Mouse (Mus musculus) kidney, postnatal 10 days (tissue): ENCODE data around the gene Cd69.

Source experiments
- DNase-seq: peaks from one replicate; pipeline ENCODE4 v3.0.0; 2021; ENCODE audit warnings: mixed read lengths

Gene Cd69

DNA sequence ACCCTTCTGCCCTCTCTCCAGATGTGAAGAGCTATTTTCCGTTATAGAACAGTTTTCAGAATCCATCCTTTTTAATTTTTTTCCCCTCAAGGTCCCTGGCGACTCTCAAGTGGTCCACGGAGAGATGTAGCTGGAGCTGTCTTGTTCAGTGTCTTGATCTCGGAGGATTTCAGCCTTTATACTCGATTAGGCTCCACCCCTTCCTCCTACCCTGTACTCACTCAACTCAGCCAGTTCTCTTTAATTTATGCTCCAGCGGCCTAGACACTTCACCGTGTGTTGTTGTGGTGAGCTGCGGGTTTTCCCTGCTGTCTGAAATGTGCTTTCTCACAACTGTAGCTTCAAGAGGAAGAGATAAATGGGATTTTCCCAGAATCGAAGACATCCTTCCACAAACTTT lies at the start of gene Cd69:
Gene Cd69, minus strand, starts transcription at position 217 of the 400 bp plus-strand sequence.
- no peak for DNase-seq

- no peak for DNase-seq
Measured at GRCm38 (mm10) chr6:129319331-129319730, 44.1 kb upstream of the Cd69 start.

- DNase-seq: no peak
Measured at GRCm38 (mm10) chr6:129318395-129318794, 43.2 kb upstream of the Cd69 start.

- no peak for DNase-seq
Measured at GRCm38 (mm10) chr6:129316463-129316862, 41.2 kb upstream of the Cd69 start.

GRCm38 (mm10) chr6:129315698-129316097 lies 40.5 kb upstream of the Cd69 start:
- DNase-seq: no peak

DNA sequence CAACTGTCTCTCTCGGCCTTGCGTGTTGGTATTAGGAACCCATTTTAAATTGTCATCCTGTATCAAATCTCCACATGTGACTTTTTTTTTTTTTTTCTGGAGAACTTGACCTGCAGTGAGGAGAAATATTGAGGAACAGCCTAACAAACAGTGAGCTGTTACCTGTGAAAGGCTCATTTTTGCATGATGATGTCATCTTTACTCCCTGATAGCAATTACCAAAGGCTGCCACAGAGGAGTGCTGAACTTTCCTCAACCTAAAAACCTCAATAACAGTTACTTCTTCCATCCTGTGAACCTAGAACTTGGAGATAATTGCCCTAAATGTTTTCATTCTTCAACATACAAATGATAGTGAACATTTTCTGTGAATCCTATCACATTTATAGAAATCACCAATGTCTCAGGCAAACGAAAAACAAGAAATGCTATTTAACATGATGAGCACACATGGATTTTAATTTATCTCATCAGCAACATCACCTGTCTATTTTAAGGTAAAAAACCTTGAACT lies 39.5 kb upstream of the Cd69 start:
- DNase-seq: no peak

DNA sequence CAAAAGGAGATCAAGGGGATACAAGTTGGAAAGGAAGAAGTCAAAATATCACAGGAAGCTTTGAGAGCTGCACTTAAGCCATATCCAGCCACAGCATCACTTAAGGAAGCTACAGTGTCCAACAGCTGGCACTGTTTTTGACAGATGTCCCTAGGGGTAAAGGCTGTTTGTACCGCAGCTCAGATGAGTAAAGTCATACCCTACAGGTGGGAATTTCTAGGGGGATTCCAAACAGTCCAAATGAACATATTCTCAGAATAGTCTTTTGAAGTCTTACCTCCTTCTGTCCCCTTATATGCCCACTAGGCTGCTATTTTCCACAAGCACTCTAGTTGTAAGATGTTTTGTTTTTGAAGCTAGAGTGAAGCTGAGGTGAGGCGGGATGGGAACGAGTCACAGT lies 37.3 kb upstream of the Cd69 start:
- DNase-seq: no peak

DNA sequence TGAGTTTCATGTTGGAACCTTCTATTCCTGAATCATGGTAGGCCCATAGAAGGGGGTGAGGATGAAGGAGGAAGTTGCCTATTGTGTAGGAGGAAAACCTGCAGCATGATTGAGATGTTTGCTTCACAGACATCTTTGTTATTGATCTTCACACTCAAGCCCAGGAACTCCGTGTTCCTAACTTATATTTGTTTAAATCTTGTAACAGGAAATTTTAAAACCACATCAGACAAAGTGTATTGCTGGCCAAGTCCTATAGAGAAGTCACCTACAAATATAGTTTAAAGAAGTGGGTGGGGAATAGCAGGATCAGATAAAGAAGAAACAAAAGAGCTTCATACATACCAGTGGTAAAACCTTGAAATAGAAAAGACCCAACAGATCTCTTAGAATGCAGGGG lies 28.9 kb upstream of the Cd69 start:
- DNase-seq: no peak

DNA sequence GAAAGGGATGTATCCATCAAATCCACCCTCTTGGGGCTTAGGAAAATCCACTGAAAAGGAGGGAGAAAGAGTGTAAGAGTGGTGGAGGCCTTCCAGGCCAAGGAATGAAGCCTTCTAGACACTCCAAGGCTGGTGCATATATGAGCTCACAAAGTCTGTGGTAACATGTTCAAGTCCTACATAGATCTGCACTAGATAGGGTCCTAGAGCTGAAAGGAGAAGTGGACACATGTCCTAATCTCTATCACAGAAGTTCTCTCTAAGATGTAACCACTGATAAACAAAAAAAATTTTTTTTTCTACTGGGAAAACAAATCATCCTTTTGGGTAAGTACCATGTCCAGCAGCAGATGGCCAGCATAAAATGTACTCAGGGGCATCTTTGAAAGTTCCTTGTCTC lies 13.5 kb upstream of the Cd69 start:
- no peak for DNase-seq

GRCm38 (mm10) chr6:129284384-129285104 lies 9.3 kb upstream of the Cd69 start:
- DNase-seq: no peak

DNA sequence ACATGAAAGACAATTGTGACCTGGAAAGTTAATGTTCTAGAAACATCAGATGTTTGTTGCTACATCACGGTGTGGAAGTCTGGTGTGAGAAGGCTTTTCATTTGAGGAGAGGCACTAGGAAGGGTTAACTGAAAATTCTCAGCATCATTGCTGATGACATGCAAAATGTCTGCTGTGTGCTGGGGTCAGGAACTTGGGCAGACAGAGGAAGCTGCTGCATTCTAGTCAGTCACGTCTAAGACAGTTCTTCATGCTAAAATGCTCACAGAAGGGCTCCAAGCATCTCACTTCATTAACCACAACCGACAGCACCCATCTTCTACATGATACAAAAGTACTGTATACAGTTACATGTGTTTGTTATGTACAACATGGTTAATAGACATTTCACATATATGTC lies 8.0 kb upstream of the Cd69 start:
- DNase-seq: no peak

- no peak for DNase-seq
Measured at GRCm38 (mm10) chr6:129276483-129276882, 1.2 kb upstream of the Cd69 start.

- no peak for DNase-seq
Measured at GRCm38 (mm10) chr6:129275624-129276203, 478 bp upstream of the Cd69 start.

GRCm38 (mm10) chr6:129274476-129274875 lies 760 bp downstream of the Cd69 start:
- no peak for DNase-seq

DNA sequence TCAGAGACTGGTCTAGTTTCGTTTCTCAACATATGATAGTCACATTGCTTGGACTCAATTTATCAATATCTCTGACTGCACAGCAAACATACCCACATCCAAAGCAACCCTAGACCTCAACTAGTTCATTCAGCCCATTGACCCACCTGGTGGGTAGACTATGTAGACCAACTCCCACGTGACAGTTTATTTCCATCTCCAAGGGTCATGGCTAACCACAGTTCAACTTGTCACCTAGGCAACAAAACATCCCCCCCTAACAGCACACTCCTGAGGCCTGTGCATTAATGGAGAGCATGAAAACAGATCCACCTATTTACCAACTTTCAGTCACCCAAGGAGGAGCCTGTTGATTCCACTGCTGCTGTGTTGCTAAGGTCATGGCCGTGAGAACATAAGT lies 1.6 kb downstream of the Cd69 start:
- DNase-seq: no peak

DNA sequence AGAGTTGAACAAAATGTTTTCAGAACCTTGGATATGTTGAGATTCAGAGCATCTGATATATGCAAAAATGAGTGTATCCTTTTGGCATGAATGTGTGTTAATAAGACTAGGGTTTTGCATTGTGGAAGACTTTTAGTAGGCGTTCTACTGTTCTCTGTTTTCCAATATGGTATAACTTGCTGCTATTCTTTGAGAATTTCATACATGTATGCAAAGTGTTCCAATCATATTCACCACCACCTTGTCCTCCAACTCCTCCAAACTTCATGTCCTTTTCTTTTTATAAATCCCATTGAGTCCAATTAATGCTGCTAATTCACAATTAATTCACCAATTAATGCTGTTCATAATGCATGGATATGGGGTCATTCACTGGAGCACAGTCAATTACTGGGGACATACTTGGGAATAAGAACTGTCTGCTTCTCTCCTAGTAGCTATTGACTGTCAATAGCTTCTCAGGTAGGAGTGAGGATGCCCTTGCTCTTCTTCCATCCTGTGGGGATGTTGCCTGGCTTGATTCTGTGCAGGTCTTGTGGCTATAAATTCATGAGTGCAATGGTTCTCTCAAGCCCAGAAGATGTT lies 8.7 kb downstream of the Cd69 start:
- DNase-seq: no peak

DNA sequence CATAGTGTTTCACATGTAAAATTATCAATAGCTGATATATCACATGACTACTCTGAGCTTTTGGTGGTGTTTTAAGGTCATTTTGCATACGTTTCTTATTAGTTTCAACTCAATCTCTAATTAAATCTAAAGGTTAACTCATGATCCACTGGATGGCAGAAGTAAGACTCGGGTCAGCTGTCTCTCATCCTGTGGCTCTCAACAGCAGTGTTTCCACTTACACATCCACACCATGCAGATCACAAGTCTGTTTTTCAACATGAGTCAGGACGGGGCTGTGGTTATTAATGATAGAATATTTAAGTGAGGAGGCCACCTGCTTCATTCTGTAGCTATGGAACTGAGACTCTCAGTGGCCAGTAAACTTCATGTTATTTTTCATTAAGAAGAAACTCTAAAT lies 9.4 kb downstream of the Cd69 start:
- no peak for DNase-seq

- no peak for DNase-seq
Measured at GRCm38 (mm10) chr6:129260940-129261339, 14.3 kb downstream of the Cd69 start.

- DNase-seq: no peak
Measured at GRCm38 (mm10) chr6:129260034-129260433, 15.2 kb downstream of the Cd69 start.

DNA sequence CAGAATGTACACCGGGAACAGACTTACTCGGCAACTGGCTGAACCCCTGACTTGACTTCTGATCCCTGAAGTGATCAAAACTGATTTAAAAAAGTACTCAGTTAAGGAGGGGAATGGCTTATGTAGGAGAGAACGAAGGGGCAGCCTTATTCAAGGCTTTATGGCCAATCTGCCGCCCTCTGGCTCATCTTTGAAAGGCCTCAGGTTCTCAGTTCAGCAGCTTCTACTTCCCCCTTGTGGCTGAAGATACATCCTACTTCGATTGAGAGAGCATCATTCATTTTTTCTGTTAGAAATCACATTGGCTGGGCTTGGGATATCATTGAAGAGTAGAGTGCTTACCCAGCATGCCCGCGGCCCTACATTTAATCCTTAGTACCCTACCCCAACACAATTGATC lies 19.2 kb downstream of the Cd69 start:
- peak; percentile 34 for DNase-seq

GRCm38 (mm10) chr6:129254949-129255602 lies 20.2 kb downstream of the Cd69 start:
- DNase-seq: no peak

- DNase-seq: no peak
Measured at GRCm38 (mm10) chr6:129254314-129254713, 20.9 kb downstream of the Cd69 start.

- no peak for DNase-seq
Measured at GRCm38 (mm10) chr6:129248243-129248642, 27.0 kb downstream of the Cd69 start.

GRCm38 (mm10) chr6:129246992-129247391 lies 28.2 kb downstream of the Cd69 start:
- no peak for DNase-seq
